Mouse (Mus musculus) mouse trophoblast stem cell (cell line): ENCODE results near the gene Lhfp.
"Not testable (repeated sequence)": the region's sequence is repeated elsewhere in the genome, so short reads cannot be mapped to it uniquely, and the experiment has no call there.

Source experiments
- in situ Hi-C, 2 experiments: fragments of 300-500 bp; cut with MseI, MboI; formaldehyde crosslinking; loops; 2 replicates in 1 of 2; 3 replicates in 1 of 2; pipeline ENCODE4 v1.15.1; 2025

Lhfp gene

GRCm38 (mm10) chr3:53087156-53087805 lies 46.0 kb downstream of the Lhfp start:
- in situ Hi-C loops = no loop called here

DNA sequence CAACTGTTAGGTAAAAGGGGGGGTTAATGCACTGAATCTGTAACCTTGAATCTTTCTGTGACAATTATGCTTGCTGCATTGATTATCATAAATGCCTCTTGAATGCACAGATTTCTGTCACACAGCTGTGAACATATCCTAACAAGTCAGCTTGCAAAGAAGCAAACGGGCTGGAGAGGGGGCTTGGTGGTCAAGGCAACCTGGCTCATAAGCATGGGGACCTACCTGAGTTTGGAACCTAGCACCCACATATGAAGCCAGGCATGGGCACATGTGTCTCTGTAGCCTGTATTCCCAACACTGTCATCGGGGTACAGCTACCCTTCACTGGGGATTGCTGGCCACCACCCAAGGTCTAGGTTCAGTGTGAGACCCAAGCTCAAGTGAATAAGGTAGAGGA lies 48.6 kb downstream of the Lhfp start:
- in situ Hi-C loops = no loop called here

DNA sequence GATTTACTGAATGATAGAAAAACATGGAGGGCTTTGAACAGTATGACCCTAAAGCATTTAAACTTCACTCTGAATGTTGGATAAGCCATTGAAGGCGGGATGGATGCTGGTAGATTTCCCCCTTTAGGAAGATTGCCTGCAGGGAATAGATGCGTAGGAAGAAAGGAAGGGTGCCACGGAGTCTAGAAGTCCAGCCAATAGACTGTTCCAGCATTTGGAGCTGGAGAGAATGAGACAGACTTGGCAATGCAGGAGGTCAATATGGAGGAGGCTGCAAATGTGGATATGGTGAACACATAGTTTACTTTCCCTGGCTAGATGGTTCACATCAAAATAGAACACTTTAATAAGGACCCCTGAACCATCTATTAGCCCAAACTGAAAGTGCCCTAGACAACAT lies 58.9 kb downstream of the Lhfp start:
- in situ Hi-C loops = no loop called here

- in situ Hi-C loops = no loop called here
These were observed 59.5 kb downstream of the Lhfp start for GRCm38 (mm10) chr3:53100803-53101202.

DNA sequence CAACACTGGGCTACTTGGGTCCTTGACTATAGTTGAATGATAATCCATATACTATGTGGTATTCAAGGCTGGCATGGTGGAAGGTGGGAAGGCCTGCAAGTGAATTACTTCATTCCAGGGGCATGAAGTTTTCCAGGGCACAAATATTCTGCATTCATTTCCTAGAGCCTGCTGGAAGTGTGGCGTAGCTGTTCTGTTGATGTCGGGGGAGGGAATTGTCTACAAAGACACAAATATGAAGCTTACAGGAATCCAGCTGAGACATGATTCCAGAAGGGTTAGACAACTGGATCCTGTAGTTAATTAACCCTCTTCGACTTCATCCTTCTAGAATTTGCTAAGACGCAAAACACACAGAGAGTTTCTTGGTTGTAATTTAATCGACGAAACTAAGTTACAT lies 60.4 kb downstream of the Lhfp start:
- in situ Hi-C loops = no loop called here

- in situ Hi-C loops = no loop called here
These were observed 60.9 kb downstream of the Lhfp start for GRCm38 (mm10) chr3:53102131-53102756.

GRCm38 (mm10) chr3:53102757-53103153 lies 61.4 kb downstream of the Lhfp start:
- in situ Hi-C loops = no loop called here

GRCm38 (mm10) chr3:53108594-53109373 lies 67.5 kb downstream of the Lhfp start:
- in situ Hi-C loops = no loop called here

- in situ Hi-C loops = no loop called here
These were observed 68.6 kb downstream of the Lhfp start for GRCm38 (mm10) chr3:53109879-53110278.

- in situ Hi-C loops = no loop called here
These were observed 70.7 kb downstream of the Lhfp start for GRCm38 (mm10) chr3:53112048-53112447.

DNA sequence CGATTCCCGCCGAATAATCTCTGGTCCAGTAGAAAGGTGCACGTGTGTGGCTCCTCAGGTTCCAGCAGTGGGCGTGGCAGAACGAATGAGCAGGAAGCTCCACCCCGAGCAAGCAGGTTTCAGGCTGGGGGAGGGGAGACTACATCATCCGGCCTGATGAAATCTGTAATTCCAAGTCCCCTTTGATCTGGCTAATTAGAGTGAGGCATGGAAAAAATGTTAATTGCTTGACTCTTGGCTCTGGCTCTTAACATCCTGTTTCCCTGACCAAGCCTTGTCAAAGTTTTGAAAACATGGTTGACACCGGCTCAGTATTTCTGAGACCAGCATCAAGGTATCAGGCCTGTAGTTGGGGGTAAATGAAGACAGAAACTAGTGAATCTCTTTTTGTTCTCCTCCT lies 77.4 kb downstream of the Lhfp start:
- in situ Hi-C loops = not testable (repeated sequence)

- in situ Hi-C loops = no loop called here
These were observed 78.7 kb downstream of the Lhfp start for GRCm38 (mm10) chr3:53119978-53120377.

GRCm38 (mm10) chr3:53125495-53125894 lies 84.2 kb downstream of the Lhfp start:
- in situ Hi-C loops = no loop called here

GRCm38 (mm10) chr3:53138785-53139184 lies 97.5 kb downstream of the Lhfp start:
- in situ Hi-C loops = no loop called here

- in situ Hi-C loops = no loop called here
These were observed 97.9 kb downstream of the Lhfp start for GRCm38 (mm10) chr3:53139205-53139604.

DNA sequence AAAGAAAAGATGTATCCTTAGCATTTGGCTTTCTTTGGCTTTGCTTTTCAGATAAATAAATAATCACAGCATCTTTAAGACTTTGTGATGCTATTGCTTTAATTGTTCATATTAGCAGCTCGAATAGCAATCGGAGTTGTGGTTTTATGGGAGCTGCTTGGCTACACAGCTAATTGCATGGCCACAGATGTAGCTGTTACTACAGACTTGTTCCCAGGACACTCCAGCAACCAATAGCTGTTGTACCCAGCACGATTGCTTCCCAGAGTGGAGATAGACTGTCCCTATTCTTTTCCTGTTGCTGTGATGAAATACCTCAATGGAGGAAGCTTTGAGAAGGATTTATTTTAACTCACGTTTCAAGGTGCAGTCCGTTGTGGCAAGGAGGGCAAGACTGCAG lies 98.3 kb downstream of the Lhfp start:
- in situ Hi-C loops = no loop called here

DNA sequence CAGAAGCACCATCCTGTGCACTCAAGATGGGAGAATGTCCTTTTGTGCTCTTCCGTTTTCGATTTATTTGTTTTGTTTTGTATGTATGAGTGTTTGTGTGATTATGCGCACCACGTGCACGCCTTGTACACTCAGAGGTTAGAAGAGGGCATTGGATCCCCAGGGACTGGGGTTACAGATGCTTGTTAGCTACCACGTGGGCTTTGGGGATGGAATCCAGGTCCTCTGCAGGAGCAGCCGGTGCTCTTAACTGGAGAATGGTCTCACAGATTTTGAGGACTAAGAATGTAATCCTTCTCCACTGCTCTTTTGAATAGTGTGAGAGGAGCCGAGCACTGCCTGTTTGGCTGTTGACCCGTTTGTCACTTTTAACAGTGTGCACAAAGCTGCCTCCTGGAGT lies 101.2 kb downstream of the Lhfp start:
- in situ Hi-C loops = no loop called here

- in situ Hi-C loops = no loop called here
These were observed 104.2 kb downstream of the Lhfp start for GRCm38 (mm10) chr3:53145526-53145925.

- in situ Hi-C loops = no loop called here
These were observed 104.6 kb downstream of the Lhfp start for GRCm38 (mm10) chr3:53145946-53146345.

GRCm38 (mm10) chr3:53147001-53147400 lies 105.7 kb downstream of the Lhfp start:
- in situ Hi-C loops = no loop called here

DNA sequence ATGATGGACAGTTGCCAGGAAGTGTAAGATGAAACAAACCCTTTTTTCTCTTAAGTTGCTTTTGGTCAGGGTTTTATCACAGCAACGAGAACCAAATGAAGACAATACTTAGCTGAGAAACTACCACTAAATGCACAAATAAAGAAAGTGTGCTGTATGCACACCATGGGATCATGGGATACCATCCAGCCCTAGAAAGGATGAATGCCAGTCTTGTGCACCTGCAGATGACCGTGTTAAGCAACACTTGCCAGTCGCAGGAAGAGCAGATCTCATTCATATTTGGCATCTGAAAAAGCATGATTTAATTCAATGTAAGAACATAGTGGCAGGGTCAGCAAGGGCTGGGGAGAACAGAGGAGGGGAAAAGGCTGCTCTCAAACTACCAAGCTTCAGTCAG lies 107.4 kb downstream of the Lhfp start:
- in situ Hi-C loops = no loop called here

DNA sequence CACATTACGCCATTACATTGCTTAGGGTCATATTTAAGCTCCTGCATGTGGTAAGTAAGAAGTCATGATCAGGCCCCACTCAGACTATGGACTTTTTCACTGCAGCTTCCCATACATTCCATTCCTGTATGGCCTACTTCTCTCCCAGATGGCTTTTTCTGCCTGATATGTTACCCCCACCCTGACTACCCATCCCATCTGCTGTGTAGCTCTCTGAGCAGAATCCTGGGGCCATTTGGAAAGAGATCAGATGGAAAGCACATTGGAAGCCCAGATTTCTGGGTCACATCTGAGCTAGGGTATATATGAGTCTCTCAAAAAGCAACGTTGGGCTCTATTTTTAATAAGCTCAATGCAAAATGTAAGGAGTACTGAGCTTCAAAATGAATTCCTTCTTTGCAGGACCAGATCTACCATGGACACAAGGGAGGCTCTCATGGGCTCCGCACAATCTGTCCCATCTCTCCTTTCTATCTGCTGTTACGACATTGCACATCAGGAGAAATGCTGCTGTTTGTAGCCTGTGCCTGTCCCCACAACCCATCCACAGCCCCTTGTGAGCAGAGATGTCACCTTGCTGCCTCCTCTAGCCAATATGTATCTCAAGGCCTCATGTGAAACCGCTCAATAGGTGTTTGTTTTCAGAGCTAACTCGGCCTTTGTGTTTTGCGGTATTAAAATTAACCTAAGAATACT lies 108.4 kb downstream of the Lhfp start:
- in situ Hi-C loops = no loop called here
